Mouse (Mus musculus): ENCODE measurements around the gene Slc43a3. TPM values are rescaled to one million over a fixed set of nuclear protein-coding genes. Genes with fewer than 3 reads are reported as not detected.
A peak's percentile ranks its signal among the peaks of the same experiment; 100 is the strongest.

The Slc43a3 gene
- 73.2 and 85.5 TPM in 2 replicates for polyA plus RNA-seq (2012; rRNA removed)
- polyA plus RNA-seq (2014; fragmentation: Nextera tagmentation; extraction: Ambion mirVana): 32.1 and 34.9 TPM in 2 replicates

GRCm38 (mm10) chr2:84936474-84937429 lies at the start of gene Slc43a3:
Gene Slc43a3 (plus strand): TSS chr2:84936579.
- H3K4me2 ChIP-seq (replicated peaks; ENCODE audit: low read depth, low read length, severe bottlenecking): peak within 1 kb of the TSS; percentile 53
- TF ChIP-seq POLR2A (IDR thresholded peaks at IDR 0.05; ENCODE audit: borderline replicate concordance, extremely low read depth, insufficient read depth, insufficient read length): peak; percentile 75; the same call in 1 of the 2 replicates
- 0 out of 2 replicates have a peak within 1 kb of the TSS, but pooled peaks have one; percentile 38 for H3K27ac ChIP-seq (replicated peaks; ENCODE audit: low read depth, low read length)
- H3K4me3 ChIP-seq (replicated peaks; ENCODE audit: low read length): peak within 1 kb of the TSS; percentile 45
- WGBS: 20% methylated on average over 37 of the region's 38 CpGs
- H3K9me3 ChIP-seq (ENCODE audit: control insufficient read depth, low read length): no peaks in the 10 kb centered on the region
- ATAC-seq (ENCODE audit: low FRiP score, low read depth): peak; percentile 96
- H3K4me1 ChIP-seq (ENCODE audit: control insufficient read depth, insufficient read depth, low read length): peaks cover 7% of the 10 kb centered on the region
- peaks cover 4% of the 10 kb centered on the region; the same call in 1 of the 2 replicates for H3K36me3 ChIP-seq (ENCODE audit: control insufficient read depth, insufficient read depth, low read length)
- H3K27me3 ChIP-seq (ENCODE audit: control insufficient read depth, insufficient read depth, low read length): no peaks in the 10 kb centered on the region
- peak; percentile 77 for DNase-seq (ENCODE audit: low spot score)
- peak within 1 kb of the TSS; percentile 77 for H3K9ac ChIP-seq (ENCODE audit: low read depth, low read length, severe bottlenecking)

GRCm38 (mm10) chr2:84886821-84887281 lies 49.5 kb upstream of the Slc43a3 start:
- peaks cover 9% of the 10 kb centered on the region for H3K4me1 ChIP-seq (ENCODE audit: control insufficient read depth, insufficient read depth, low read length)
- DNase-seq (ENCODE audit: low spot score) (peak; percentile 59), ATAC-seq (ENCODE audit: low FRiP score, low read depth) (peak; percentile 59; the same call in 1 of the 2 replicates)
- peaks cover 79% of the 10 kb centered on the region for H3K27me3 ChIP-seq (ENCODE audit: control insufficient read depth, insufficient read depth, low read length)
- H3K4me3 ChIP-seq (replicated peaks; ENCODE audit: low read length): peak overlapping the region; percentile 61
- under 1% methylated on average over 22 of the region's 39 CpGs for WGBS
- no peak for TF ChIP-seq POLR2A (IDR thresholded peaks at IDR 0.05; ENCODE audit: borderline replicate concordance, extremely low read depth, insufficient read depth, insufficient read length)
- H3K9ac ChIP-seq (ENCODE audit: low read depth, low read length, severe bottlenecking): peak overlapping the region; percentile 44
- no peaks in the 10 kb centered on the region for H3K9me3 ChIP-seq (ENCODE audit: control insufficient read depth, low read length)
- peak overlapping the region; percentile 85 for H3K4me2 ChIP-seq (replicated peaks; ENCODE audit: low read depth, low read length, severe bottlenecking)
- no peak overlapping the region for H3K27ac ChIP-seq (replicated peaks; ENCODE audit: low read depth, low read length)
- no peaks in the 10 kb centered on the region for H3K36me3 ChIP-seq (ENCODE audit: control insufficient read depth, insufficient read depth, low read length)

GRCm38 (mm10) chr2:84887411-84888271 lies 48.7 kb upstream of the Slc43a3 start:
- Histone ChIP-seq H3K27me3 (ENCODE audit: control insufficient read depth, insufficient read depth, low read length) (peaks cover 71% of the 10 kb centered on the region), H3K36me3 (ENCODE audit: control insufficient read depth, insufficient read depth, low read length) (no peaks in the 10 kb centered on the region), H3K4me2 (replicated peaks; ENCODE audit: low read depth, low read length, severe bottlenecking) (peak overlapping the region; percentile 85), H3K9ac (ENCODE audit: low read depth, low read length, severe bottlenecking) (no peak overlapping the region), H3K27ac (replicated peaks; ENCODE audit: low read depth, low read length) (no peak overlapping the region), H3K4me1 (ENCODE audit: control insufficient read depth, insufficient read depth, low read length) (peaks cover 9% of the 10 kb centered on the region), H3K9me3 (ENCODE audit: control insufficient read depth, low read length) (no peaks in the 10 kb centered on the region), H3K4me3 (replicated peaks; ENCODE audit: low read length) (peak overlapping the region; percentile 61)
- DNase-seq (ENCODE audit: low spot score) (peak; percentile 47), ATAC-seq (ENCODE audit: low FRiP score, low read depth) (no peak)
- WGBS: 2% methylated on average over 55 of the region's 58 CpGs
- TF ChIP-seq POLR2A (IDR thresholded peaks at IDR 0.05; ENCODE audit: borderline replicate concordance, extremely low read depth, insufficient read depth, insufficient read length): no peak

DNA sequence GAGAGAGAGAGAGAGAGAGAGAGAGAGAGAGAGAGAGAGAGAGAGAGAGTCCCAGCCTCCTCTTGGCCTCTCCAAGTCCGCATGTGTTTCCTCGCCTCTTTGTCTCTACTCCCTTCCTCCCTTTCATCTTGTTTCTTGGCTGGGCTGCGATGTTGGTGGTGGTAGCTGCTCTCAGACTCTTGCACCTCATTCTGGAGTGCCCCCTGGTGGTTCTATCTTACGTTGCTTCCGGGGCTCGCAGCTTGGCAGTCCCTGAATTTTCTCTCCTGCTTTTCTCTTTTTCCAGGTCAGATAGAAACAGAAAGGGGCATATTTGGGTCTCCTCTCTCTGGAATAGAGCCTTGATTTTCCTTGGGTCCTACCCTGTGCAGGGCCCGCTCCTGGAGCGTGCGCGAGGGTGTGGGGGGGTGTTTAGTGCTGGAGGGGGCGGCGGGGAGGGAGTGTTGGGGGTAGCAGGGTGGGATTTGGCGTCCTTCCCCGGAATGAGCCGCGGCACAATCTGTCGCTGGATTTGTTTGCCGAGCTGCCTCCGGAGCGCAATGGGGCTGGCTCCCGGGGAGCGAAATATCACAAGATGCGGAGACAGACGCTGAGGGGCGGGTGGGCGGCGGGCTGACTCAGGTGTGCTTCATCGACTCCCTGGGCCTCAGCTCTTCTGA lies 47.6 kb upstream of the Slc43a3 start:
- no peaks in the 10 kb centered on the region for H3K9me3 ChIP-seq (ENCODE audit: control insufficient read depth, low read length)
- H3K36me3 ChIP-seq (ENCODE audit: control insufficient read depth, insufficient read depth, low read length): no peaks in the 10 kb centered on the region
- ATAC-seq (ENCODE audit: low FRiP score, low read depth) (no peak), DNase-seq (ENCODE audit: low spot score) (peak; percentile 55)
- TF ChIP-seq POLR2A (IDR thresholded peaks at IDR 0.05; ENCODE audit: borderline replicate concordance, extremely low read depth, insufficient read depth, insufficient read length): no peak
- 1% methylated on average over 26 of the region's 28 CpGs for WGBS
- H3K9ac ChIP-seq (ENCODE audit: low read depth, low read length, severe bottlenecking): no peak overlapping the region
- H3K27me3 ChIP-seq (ENCODE audit: control insufficient read depth, insufficient read depth, low read length): peaks cover 60% of the 10 kb centered on the region
- peaks cover 9% of the 10 kb centered on the region for H3K4me1 ChIP-seq (ENCODE audit: control insufficient read depth, insufficient read depth, low read length)
- H3K27ac ChIP-seq (replicated peaks; ENCODE audit: low read depth, low read length): no peak overlapping the region
- peak overlapping the region; percentile 39 for H3K4me2 ChIP-seq (replicated peaks; ENCODE audit: low read depth, low read length, severe bottlenecking)
- peak overlapping the region; percentile 22 for H3K4me3 ChIP-seq (replicated peaks; ENCODE audit: low read length)

Measured in limb, embryonic 14.5 days (tissue).